Mouse (Mus musculus) cerebellum, adult 2 months (tissue): ENCODE data around the gene Slc39a5.

Source experiments
- CTCF ChIP-seq: fragments of 200-500 bp; IDR thresholded peaks from 2 replicates; pipeline ENCODE4 v1.5.1; 2011; ENCODE audit warnings: low read depth, mild to moderate bottlenecking, control low read depth, low read length, moderate library complexity, borderline replicate concordance; ENCODE audit not compliant: insufficient read depth
- POLR2A ChIP-seq: fragments of 200-500 bp; IDR thresholded peaks from 2 replicates; pipeline ENCODE4 v1.6.1; 2011; ENCODE audit warnings: low read length, control low read depth, borderline replicate concordance; ENCODE audit not compliant: insufficient read depth

DNA sequence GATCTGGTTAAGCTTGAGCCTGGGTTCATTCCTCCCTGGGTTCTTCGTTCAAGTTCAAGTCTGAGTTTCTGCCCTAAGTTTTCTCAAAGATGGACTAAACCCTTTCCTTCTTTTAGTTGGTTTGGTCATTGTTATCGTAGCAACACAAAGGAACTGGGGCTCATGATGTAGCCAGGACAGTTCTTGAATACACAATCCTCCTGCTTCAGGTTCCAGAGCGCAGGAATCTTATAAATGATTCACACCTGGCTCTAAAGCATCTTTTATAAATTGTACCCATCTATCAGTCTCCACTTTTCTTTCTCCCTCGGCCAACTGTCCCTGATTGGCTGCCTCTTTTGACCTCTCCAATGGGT, 25.0 kb downstream of the Slc39a5 start:
- TF ChIP-seq CTCF, result no peak
- TF ChIP-seq POLR2A, result no peak
